Mouse (Mus musculus): Measurements from ENCODE around the gene Gm44502.
A peak's percentile ranks its signal among the peaks of the same experiment; 100 is the strongest.
"Not testable (repeated sequence)": the region's sequence is repeated elsewhere in the genome, so short reads cannot be mapped to it uniquely, and the experiment has no call there.

Gene Gm44502

DNA sequence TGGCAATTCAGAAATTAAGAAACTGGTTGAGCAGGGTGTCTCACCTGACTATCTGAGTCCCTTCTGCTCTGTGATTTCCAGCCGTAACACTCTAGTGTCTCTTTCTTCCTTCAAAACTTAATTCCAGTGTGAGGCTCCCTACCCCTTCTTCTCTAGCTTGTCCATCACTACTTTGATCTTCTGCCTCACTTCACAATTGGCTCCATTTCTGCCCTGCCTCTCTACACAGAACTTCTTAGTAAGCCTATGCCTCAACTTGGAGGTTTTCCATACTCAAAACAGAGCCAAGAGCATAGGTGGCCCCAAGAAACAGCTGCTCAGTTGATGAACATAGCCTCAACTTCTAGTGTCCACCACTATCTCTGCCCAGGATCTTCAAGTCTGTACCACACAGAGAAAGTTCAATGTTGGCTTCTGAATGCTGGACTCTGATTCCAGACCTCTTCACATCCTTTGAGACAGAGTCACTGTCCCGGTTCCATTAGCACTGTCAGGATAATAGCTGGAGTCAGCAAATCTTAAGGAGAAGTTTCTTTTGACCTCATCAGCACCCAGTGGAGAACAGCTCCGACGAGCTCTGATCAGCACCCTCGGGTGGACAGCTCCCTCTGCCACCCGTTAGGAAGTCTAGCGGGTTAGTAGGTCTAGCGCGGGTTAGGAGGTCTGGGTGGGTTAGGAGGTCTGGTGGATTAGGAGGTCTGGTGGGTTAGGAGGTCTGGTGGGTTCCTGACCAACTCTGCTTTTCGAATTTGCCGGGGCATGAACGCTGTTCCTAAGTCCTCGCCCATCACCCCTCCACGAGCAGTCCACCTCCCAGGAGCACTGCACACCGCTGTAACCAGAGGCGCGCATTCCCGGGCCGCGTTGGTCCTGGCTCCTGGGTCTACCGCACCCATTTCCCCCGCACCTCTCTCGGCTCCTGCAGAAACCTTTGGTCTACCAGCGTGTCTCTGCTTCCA, 23.7 kb upstream of the Gm44502 start:
- peak; percentile 89 to 90 for DNase-seq

DNA sequence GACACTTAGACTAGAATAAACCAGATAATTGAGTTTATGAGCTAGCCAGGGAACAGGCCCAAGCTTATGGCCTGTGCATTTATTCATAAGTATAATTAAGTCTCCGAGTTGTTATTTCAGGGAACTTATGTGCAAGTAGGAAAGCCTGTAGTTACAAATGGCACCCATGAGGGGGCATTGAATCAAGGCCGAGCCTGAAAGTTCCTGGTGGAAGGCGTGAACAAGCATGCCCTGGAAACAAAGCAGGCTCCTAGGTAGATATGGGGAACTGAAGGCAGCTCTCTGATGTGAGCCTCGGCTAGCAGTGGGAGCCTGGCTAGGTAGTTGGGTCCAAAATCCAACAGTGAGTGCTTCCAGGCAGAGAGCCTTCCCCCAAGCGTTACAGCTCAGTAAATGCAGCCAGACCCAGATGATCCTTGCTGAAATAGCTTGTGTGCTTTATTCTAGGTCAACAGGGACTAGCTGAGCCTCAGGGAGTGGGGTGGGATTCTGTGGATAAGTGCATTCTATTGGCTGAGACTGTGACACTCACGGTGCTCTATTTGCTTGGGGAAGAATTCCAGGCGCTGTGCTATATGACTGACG, 13.1 kb upstream of the Gm44502 start:
- no peak for DNase-seq

DNA sequence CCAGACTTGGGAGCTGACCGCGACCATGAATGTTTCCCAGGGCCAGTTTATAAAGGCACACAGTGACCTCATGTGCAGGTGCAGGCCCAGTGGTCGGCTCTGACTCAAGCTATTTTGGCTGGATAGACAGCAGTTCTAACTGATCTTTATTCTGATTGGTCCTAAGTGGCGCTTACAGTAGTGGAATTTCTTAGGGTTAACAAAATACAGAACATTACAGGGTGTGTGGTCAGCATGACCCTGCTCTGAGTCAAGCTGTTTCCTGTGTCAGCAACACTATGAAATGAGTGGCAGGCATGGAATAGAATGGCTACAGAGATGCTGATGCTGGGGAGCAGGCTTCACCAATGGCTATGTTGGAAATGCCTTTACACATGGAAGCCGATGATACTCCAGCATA, 6.4 kb upstream of the Gm44502 start:
- no peak for DNase-seq

DNA sequence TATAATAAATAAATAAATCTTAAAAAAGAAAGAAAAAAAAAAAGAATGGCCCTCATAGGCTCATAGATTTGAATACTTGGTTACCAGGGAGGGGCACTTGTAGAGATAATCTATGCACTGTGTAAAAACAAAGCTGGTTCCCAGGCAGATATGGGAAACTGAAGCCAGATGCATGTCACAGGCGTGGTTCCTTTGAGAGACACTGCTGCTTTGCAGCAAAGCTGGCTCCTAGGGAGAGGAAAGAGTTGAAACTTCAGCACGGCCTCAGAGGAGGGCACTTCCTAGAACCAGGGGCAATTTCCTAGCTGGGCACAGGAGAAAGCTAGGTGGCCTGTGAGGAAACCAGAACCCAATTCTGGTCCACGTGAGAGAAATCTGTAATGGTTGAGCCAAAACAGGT, 4.6 kb upstream of the Gm44502 start:
- no peak for DNase-seq

- no peak for DNase-seq
Measured at GRCm38 (mm10) chr15:89432946-89433345, 3.5 kb upstream of the Gm44502 start.

GRCm38 (mm10) chr15:89431806-89432205, 2.3 kb upstream of the Gm44502 start:
- DNase-seq: no peak

DNA sequence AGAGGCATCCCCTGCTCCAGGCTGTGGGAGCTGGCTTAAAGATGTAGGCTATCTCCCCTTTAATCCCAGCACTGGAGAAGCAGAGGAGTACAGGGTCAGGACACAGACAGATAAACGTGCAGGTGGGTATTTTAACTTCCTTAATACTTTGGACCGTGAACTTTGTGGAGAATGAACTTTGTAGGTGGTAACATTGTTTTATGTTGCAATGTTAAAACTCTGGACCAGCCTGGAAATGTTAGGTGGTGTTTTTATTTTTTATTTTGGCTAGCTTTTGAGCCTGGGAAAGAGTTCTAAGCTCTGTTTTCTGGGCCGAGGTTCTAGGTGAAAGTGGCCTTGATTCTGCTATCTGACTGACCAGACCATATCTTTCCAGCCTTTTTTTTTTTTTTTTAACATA, 1.8 kb upstream of the Gm44502 start:
- no peak for DNase-seq

DNA sequence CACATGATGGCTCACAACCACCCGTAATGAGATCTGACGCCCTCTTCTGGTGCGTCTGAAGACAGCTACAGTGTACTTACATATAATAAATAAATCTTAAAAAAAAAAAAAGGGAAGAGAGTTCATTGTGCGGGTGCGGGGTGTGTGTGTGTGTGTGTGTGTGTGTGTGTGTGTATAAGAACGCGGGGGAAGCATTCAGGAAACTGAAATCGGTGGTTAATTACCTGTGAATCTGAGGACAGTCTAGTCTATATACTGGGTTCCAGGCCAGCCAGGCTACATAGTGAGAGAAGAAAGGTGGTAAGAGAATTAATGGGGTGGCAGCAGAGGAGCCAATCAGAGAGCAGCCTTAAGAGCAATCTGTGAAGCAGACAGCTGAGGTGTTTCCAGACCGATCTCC, 1.3 kb upstream of the Gm44502 start:
- DNase-seq: not testable (repeated sequence)

DNA sequence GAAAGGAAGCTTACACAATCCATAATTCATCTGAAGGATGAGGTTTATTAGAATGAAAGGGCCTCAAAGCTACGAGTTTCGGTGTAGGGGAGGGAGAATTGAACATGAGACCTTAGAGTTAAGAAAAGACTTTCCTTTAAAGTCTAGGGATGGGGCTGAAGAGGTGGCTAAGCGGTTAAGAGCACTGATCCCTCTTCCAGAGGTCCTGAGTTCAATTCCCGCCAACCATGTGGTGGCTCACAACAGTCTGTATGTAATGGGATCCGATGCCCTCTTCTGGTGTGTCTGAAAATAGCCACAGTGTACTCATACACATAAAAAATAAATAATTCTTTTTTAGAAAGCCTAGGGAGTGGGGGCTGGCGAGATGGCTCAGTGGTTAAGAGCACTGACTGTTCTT, 845 bp upstream of the Gm44502 start:
- DNase-seq: no peak

DNA sequence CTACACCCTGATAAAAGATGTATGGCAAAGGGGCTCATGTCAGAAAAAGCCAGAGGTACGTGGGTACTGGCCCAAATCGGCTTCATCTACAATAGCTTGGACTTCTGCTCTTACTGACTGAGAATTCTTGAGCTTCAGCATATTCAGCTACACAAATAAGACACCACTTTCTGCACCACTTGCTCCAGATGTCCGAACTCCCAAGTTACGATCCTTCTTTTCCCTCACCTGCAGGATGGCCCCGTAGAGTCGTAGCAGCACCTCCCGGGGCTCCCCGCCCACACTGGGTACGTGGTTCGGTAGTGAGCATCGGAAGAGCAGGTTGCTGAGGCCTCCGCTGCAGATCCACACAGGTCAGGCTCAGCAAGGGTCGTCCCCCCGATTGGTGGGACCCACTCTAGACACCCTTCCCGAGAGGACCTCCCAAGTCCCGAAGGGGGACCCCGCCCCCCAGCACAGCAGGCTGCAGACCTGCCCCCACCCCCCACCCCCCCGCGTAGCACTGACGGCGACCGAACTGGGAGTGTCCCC, 610 bp downstream of the Gm44502 start:
- no peak for DNase-seq

GRCm38 (mm10) chr15:89428136-89428790, 1.2 kb downstream of the Gm44502 start:
- no peak for DNase-seq

GRCm38 (mm10) chr15:89426716-89427115, 2.8 kb downstream of the Gm44502 start:
- DNase-seq: no peak

- peak; percentile 41 to 44 for DNase-seq
Measured at GRCm38 (mm10) chr15:89425711-89426121, 3.8 kb downstream of the Gm44502 start, which contains the start of gene Cpt1b. Cpt1b (minus strand) TSS chr15:89425863.

DNA sequence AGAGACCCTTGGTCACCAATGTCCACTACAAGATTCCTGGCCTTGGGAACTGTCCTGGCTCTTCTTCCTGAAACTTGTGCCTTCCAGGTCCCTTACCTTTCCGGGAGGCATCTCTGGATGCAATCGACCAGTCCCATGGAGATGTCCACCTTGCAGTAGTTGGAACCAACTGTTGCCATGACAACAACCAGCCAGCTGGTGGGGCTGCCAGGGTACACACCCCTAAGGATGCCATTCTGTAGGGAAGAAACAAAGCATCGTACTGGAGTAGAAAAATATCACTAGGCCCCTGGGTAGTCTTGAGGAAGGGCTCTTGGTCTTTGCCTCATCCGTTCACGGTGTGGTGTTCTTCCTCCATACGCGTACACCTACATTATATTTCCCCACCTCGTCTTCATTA, 4.9 kb downstream of the Gm44502 start:
- DNase-seq: no peak

GRCm38 (mm10) chr15:89421938-89422337, 7.6 kb downstream of the Gm44502 start:
- no peak for DNase-seq

GRCm38 (mm10) chr15:89415282-89415681, 14.2 kb downstream of the Gm44502 start:
- no peak for DNase-seq

DNA sequence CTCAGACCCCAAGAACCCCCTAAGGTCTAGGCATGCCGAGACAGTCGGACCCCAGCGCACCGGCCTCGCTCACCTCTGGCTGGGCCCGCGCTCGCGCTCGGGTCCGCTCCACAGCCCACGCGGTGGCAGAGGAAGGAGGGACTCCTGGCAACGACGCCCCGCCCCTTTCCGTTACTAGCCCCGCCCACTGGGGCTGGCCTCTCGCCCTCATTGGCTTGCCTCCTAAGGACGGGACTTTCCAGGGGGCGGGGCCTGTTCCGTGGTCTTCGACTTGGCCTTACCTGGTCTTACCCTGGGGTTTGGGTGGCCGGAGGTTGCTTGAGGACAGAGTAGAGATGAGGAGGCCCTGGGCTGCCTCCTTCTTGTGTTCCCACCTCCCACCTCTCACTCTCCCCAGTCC, 19.4 kb downstream of the Gm44502 start, which contains the start of gene Syce3:
Syce3 (minus strand) TSS at position 386 of the 400 bp plus-strand sequence.
- DNase-seq: no peak

GRCm38 (mm10) chr15:89406691-89407090, 22.8 kb downstream of the Gm44502 start:
- no peak for DNase-seq

DNA sequence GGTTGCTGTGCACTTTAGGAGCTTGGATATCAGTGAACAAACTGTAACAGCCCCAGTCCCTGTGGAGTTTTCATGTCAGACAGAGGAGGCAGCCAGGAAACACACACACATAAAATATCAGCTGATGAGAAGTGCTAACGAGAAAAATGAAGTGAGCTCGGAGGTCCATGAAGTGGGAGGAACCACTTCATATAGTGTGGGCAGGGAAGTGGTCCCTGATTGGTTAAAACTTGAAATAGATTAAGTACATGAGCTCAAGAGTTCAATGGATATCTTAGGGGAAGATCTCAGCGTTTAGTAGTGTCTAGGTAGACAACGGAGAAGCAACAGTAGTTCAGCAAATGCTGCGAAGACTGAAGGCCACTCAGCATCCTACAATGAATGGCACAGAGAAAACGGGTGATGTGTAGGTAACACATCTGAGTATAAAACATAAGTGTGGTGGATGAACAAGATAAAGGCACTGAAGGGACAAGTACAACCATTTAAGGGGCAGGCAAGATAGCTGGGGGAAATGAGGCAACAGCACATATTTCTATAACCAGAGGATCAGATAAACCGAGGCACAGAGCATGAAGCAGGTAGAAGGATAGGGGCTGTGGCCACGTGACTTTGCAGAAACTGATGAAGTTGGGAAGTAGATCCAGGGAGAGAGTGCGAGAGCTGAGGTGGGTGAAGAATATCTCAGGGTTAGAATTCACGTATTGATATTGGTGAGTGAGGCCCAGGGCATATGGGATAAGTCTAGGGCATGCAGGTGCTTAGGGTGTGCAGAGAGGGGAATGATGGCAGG, 24.5 kb downstream of the Gm44502 start:
- no peak for DNase-seq

GRCm38 (mm10) chr15:89402471-89402870, 27.0 kb downstream of the Gm44502 start:
- DNase-seq: no peak

DNA sequence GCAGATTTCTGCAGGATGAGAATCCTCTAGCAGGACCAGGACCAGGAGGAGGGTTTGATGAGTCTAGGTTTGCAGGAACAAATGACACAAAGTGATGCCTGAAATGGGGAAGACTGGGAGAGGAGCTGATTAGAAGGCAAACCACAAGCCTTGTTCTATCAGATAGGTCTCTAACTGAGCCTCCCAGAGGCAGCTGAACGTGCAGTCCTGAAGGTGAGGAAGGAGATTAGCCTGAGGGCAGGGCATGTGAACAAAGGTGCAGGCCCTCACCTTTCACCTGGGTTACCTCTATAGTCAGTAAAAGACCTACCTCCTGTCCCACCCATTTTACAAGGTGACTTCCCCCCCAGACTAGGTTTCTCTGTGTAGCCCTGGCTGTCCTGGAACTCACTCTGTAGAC, 29.8 kb downstream of the Gm44502 start:
- DNase-seq: no peak

- DNase-seq: no peak
Measured at GRCm38 (mm10) chr15:89398146-89398545, 31.4 kb downstream of the Gm44502 start.
